Mouse (Mus musculus) CH12.LX (cell line): ENCODE measurements at regions not wholly inside any gene's neighbourhood (a gene's known extent, or its start where the extent isn't known, plus 50 kb on each side); places are given as distances from the start of the nearest gene placed in this dataset.

Experiments used
- DNase-seq: peaks from one replicate; pipeline ENCODE4 v3.0.0-alpha.2; 2013; ENCODE audit errors: extremely low read depth
- H3K27ac ChIP-seq: 2 replicates; pipeline ENCODE4 v1.5.1; 2012; ENCODE audit warnings: low read depth, mild to moderate bottlenecking, control low read depth, moderate library complexity; ENCODE audit not compliant: insufficient read depth
- H3K27me3 ChIP-seq: replicated peaks from 2 replicates; pipeline ENCODE3; 2012; ENCODE audit warnings: inconsistent platforms
- H3K36me3 ChIP-seq, 2 experiments: replicated peaks in 1 of 2; 2 replicates each; pipeline versions ENCODE3 to v1.6.1; 2012; ENCODE audit warnings: inconsistent platforms in 1 of 2, low read length in 1 of 2, mild to moderate bottlenecking in 1 of 2, mixed read lengths in 1 of 2, moderate library complexity in 1 of 2; ENCODE audit not compliant: control insufficient read depth in 1 of 2, insufficient read depth in 1 of 2
- H3K4me1 ChIP-seq, 2 experiments: 2 replicates each; pipeline ENCODE4 v1.6.1; 2012; ENCODE audit warnings: inconsistent platforms in 1 of 2, moderate library complexity in 1 of 2; ENCODE audit not compliant: insufficient read depth in 2 of 2, control insufficient read depth in 1 of 2
- H3K4me2 ChIP-seq: 2 replicates; pipeline ENCODE4 v1.6.1; 2012; ENCODE audit warnings: low read depth, mild to moderate bottlenecking, control low read depth; ENCODE audit not compliant: poor library complexity, insufficient read depth, severe bottlenecking
- H3K4me3 ChIP-seq, 3 experiments: fragments of 150-350 bp in 1 of 3; sonication (generic) in 1 of 3; replicated peaks in 1 of 3; 2 replicates each; pipeline versions ENCODE3 to v1.5.1; 2011 to 2012; ENCODE audit warnings: low read depth in 2 of 3, low read length in 2 of 3, mild to moderate bottlenecking in 2 of 3, moderate library complexity in 2 of 3, control low read depth in 1 of 3, improper control_type of control experiment in 1 of 3, inconsistent platforms in 1 of 3, mixed read lengths in 1 of 3; ENCODE audit not compliant: poor library complexity in 1 of 3
- H3K79me2 ChIP-seq: replicated peaks from 2 replicates; pipeline ENCODE4 v1.6.1; 2012; ENCODE audit warnings: mild to moderate bottlenecking, moderate library complexity; ENCODE audit not compliant: control insufficient read depth, poor library complexity, insufficient read depth, severe bottlenecking; ENCODE audit errors: extremely low read depth
- H3K9ac ChIP-seq: 2 replicates; pipeline ENCODE4 v1.6.1; 2012; ENCODE audit warnings: low read depth, mild to moderate bottlenecking, control low read depth, moderate library complexity; ENCODE audit not compliant: insufficient read depth
- H3K9me3 ChIP-seq: replicated peaks from 2 replicates; pipeline ENCODE3; 2012; ENCODE audit warnings: low read length, inconsistent platforms, mixed read lengths
- BHLHE40 ChIP-seq: IDR thresholded peaks from 2 replicates; pipeline ENCODE4 v1.6.1; 2011; ENCODE audit warnings: mild to moderate bottlenecking, low read depth, low read length, improper control_type of control experiment
- CHD1 ChIP-seq: IDR thresholded peaks from 2 replicates; pipeline ENCODE4 v1.6.1; 2012; ENCODE audit warnings: low read depth, low read length, improper control_type of control experiment, inconsistent platforms
- E2F4 ChIP-seq: IDR thresholded peaks from 2 replicates; pipeline ENCODE4 v1.6.1; 2011; ENCODE audit warnings: low read depth, low read length, improper control_type of control experiment; ENCODE audit not compliant: insufficient replicate concordance
- EP300 ChIP-seq: IDR thresholded peaks from 2 replicates; pipeline ENCODE4 v1.6.1; 2011; ENCODE audit warnings: low read length, improper control_type of control experiment
- ETS1 ChIP-seq: conservative IDR thresholded peaks from 2 replicates; pipeline ENCODE4 v1.6.1; 2012; ENCODE audit warnings: low read depth, mild to moderate bottlenecking, inconsistent platforms, low read length, improper control_type of control experiment, moderate library complexity
- GABPA ChIP-seq: IDR thresholded peaks from 2 replicates; pipeline ENCODE4 v1.6.1; 2012; ENCODE audit warnings: low read depth, low read length, improper control_type of control experiment, inconsistent platforms; ENCODE audit not compliant: insufficient replicate concordance
- HCFC1 ChIP-seq: IDR thresholded peaks from 2 replicates; pipeline ENCODE4 v1.6.1; 2012; ENCODE audit warnings: low read depth, mild to moderate bottlenecking, inconsistent platforms, low read length, improper control_type of control experiment
- IRF4 ChIP-seq: IDR thresholded peaks from 2 replicates; pipeline ENCODE4 v1.6.1; 2014; ENCODE audit warnings: low read depth, mild to moderate bottlenecking, inconsistent platforms, low read length, improper control_type of control experiment
- KAT2A ChIP-seq: IDR thresholded peaks from 2 replicates; pipeline ENCODE4 v1.6.1; 2012; ENCODE audit warnings: low read length, improper control_type of control experiment, inconsistent platforms; ENCODE audit not compliant: insufficient replicate concordance
- MAX ChIP-seq: IDR thresholded peaks from 2 replicates; pipeline ENCODE4 v1.6.1; 2011; ENCODE audit warnings: low read length, improper control_type of control experiment
- MYC ChIP-seq: IDR thresholded peaks from 2 replicates; pipeline ENCODE4 v1.6.1; 2011; ENCODE audit warnings: low read depth, mild to moderate bottlenecking, improper control_type of control experiment, low read length
- NRF1 ChIP-seq: IDR thresholded peaks from 2 replicates; pipeline ENCODE4 v1.6.1; 2014; ENCODE audit warnings: low read depth, mild to moderate bottlenecking, inconsistent platforms, low read length, improper control_type of control experiment, moderate library complexity
- POLR2AphosphoS2 ChIP-seq: IDR thresholded peaks from 2 replicates; pipeline ENCODE4 v1.6.1; 2011; ENCODE audit warnings: low read depth, low read length, improper control_type of control experiment
- RAD21 ChIP-seq: IDR thresholded peaks from 2 replicates; pipeline ENCODE4 v1.6.1; 2011; ENCODE audit warnings: low read depth, mild to moderate bottlenecking, low read length, improper control_type of control experiment, moderate library complexity
- RCOR1 ChIP-seq: conservative IDR thresholded peaks from 2 replicates; pipeline ENCODE4 v1.6.1; 2012; ENCODE audit warnings: low read depth, mild to moderate bottlenecking, inconsistent platforms, low read length, improper control_type of control experiment
- SIN3A ChIP-seq: IDR thresholded peaks from 2 replicates; pipeline ENCODE4 v1.6.1; 2012; ENCODE audit warnings: low read length, improper control_type of control experiment, inconsistent platforms
- SMC3 ChIP-seq: IDR thresholded peaks from 2 replicates; pipeline ENCODE4 v1.6.1; 2011; ENCODE audit warnings: low read depth, low read length, improper control_type of control experiment
- TBP ChIP-seq: conservative IDR thresholded peaks from 2 replicates; pipeline ENCODE4 v1.6.1; 2011; ENCODE audit warnings: low read depth, low read length, improper control_type of control experiment
- TCF12 ChIP-seq: IDR thresholded peaks from 2 replicates; pipeline ENCODE4 v1.6.1; 2014; ENCODE audit warnings: low read depth, mild to moderate bottlenecking, inconsistent platforms, low read length, improper control_type of control experiment
- USF2 ChIP-seq: conservative IDR thresholded peaks from 2 replicates; pipeline ENCODE4 v1.6.1; 2011; ENCODE audit warnings: low read depth, low read length, improper control_type of control experiment
- ZC3H11A ChIP-seq: IDR thresholded peaks from 2 replicates; pipeline ENCODE4 v1.6.1; 2012; ENCODE audit warnings: low read depth, mild to moderate bottlenecking, inconsistent platforms, low read length, improper control_type of control experiment
- dilution Hi-C: fragments of 300-500 bp; cut with MboI; formaldehyde crosslinking; loops from 2 replicates; pipeline ENCODE4 v1.14.3; 2020; ENCODE audit warnings: low sequenced_read_pairs; ENCODE audit not compliant: extremely low pct_unique_long_range_greater_than_20kb, extremely low pct_ligation_motif_present
- in situ Hi-C: fragments of 300-500 bp; cut with MboI; formaldehyde crosslinking; loops from 3 replicates; pipeline ENCODE4 v1.14.3; 2019; ENCODE audit warnings: low sequenced_read_pairs, low pct_ligation_motif_present, low pct_unique_long_range_greater_than_20kb, mixed read lengths

GRCm38 (mm10) chr16:63049100-63049499, 195.0 kb downstream of the Pros1 start:
- H3K4me3 ChIP-seq = no peak overlapping the region
- no peak for TF ChIP-seq ZC3H11A
- H3K27ac ChIP-seq = no peak overlapping the region
- no peaks in the 10 kb centered on the region for H3K9me3 ChIP-seq
- DNase-seq = no peak
- in situ Hi-C loops = no loop called here
- H3K27me3 ChIP-seq = no peaks in the 10 kb centered on the region
- H3K36me3 ChIP-seq = no peaks in the 10 kb centered on the region
- no peak overlapping the region for H3K9ac ChIP-seq
- dilution Hi-C loops = no loop called here
- no peak overlapping the region for H3K4me2 ChIP-seq
- no peaks in the 10 kb centered on the region for H3K79me2 ChIP-seq
- no peaks in the 10 kb centered on the region for H3K4me1 ChIP-seq

- H3K9ac ChIP-seq = no peak overlapping the region
- DNase-seq = no peak
- no peaks in the 10 kb centered on the region for H3K36me3 ChIP-seq
- no peaks in the 10 kb centered on the region for H3K79me2 ChIP-seq
- H3K27me3 ChIP-seq = no peaks in the 10 kb centered on the region
- peaks cover 2% of the 10 kb centered on the region for H3K9me3 ChIP-seq
- no peaks in the 10 kb centered on the region for H3K4me1 ChIP-seq
- no peak overlapping the region for H3K4me3 ChIP-seq
- H3K27ac ChIP-seq = no peak overlapping the region
- dilution Hi-C loops (no loop called here), in situ Hi-C loops (no loop called here)
- 0 out of 2 replicates have a peak overlapping the region, but pooled peaks have one; percentile 9 for H3K4me2 ChIP-seq
- TF ChIP-seq TBP = no peak
- no peak for TF ChIP-seq GABPA
- no peak for TF ChIP-seq E2F4
- TF ChIP-seq NRF1 = no peak
- TF ChIP-seq IRF4 = no peak
- TF ChIP-seq KAT2A = no peak
- TF ChIP-seq MYC = no peak
- no peak for TF ChIP-seq ZC3H11A
- no peak for TF ChIP-seq ETS1
- TF ChIP-seq BHLHE40 = no peak
- no peak for TF ChIP-seq CHD1
- TF ChIP-seq RCOR1 = no peak
- TF ChIP-seq USF2 = no peak
- no peak for TF ChIP-seq SIN3A
- TF ChIP-seq, all 38 proteins: peak for 0
These were observed 208.8 kb downstream of the Pros1 start for GRCm38 (mm10) chr16:63062883-63063282.

- no peak overlapping the region for H3K9ac ChIP-seq
These were observed 215.9 kb downstream of the Pros1 start for GRCm38 (mm10) chr16:63069987-63070386.

More at GRCm38 (mm10) chr16:63069987-63070386, 215.9 kb downstream of the Pros1 start:
- dilution Hi-C loops (no loop called here), in situ Hi-C loops (no loop called here)
- no peaks in the 10 kb centered on the region for H3K9me3 ChIP-seq
- no peak for DNase-seq
- H3K27me3 ChIP-seq = no peaks in the 10 kb centered on the region
- H3K4me2 ChIP-seq = no peak overlapping the region
- no peak overlapping the region for H3K27ac ChIP-seq
- H3K36me3 ChIP-seq = no peaks in the 10 kb centered on the region
- no peaks in the 10 kb centered on the region for H3K4me1 ChIP-seq
- TF ChIP-seq USF2 = no peak
- no peak for TF ChIP-seq ETS1
- TF ChIP-seq TCF12 = no peak
- TF ChIP-seq HCFC1 = no peak
- no peak for TF ChIP-seq SMC3
- no peak for TF ChIP-seq RAD21
- TF ChIP-seq MAX = no peak
- TF ChIP-seq E2F4 = no peak
- no peak for TF ChIP-seq SIN3A
- TF ChIP-seq EP300 = no peak
- TF ChIP-seq NRF1 = no peak
- no peak for TF ChIP-seq POLR2AphosphoS2
- TF ChIP-seq IRF4 = no peak
- H3K79me2 ChIP-seq = no peaks in the 10 kb centered on the region
- no peak overlapping the region for H3K4me3 ChIP-seq
